Mouse (Mus musculus): ENCODE measurements around the gene Htt. TPM values are rescaled to one million over a fixed set of nuclear protein-coding genes. Genes with fewer than 3 reads are reported as not detected.
"Not testable (repeated sequence)": the region's sequence is repeated elsewhere in the genome, so short reads cannot be mapped to it uniquely, and the experiment has no call there.

The Htt gene
- total RNA-seq (2014; rRNA removed; ENCODE audit: low replicate concordance) (16.1 and 16.9 TPM in 2 replicates), polyA plus RNA-seq (2015; fragmentation: Nextera tagmentation; extraction: Ambion mirVana) (2.3 and 2.5 TPM in 2 replicates)

DNA sequence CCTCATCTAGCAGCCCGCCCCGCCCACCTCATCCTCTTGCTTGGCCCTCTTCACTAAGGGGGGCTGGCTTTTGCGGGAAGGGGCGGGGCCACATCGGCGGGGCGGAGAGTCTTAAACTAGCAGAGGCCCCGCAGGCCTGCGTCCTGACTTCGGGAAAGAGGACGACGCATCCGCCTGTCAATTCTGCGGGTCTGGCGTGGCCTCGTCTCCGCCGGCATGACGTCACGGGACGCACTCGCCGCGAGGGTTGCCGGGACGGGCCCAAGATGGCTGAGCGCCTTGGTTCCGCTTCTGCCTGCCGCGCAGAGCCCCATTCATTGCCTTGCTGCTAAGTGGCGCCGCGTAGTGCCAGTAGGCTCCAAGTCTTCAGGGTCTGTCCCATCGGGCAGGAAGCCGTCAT is at the start of gene Htt:
TSS of gene Htt (plus strand) at position 232 of the 400 bp plus-strand sequence.
- WGBS, result under 1% methylated on average over 35 of the region's 35 CpGs
- Histone ChIP-seq H3K4me1 (ENCODE audit: control insufficient read depth, insufficient read depth) (peaks cover 7% of the 10 kb centered on the region), H3K9me3 (replicated peaks; ENCODE audit: control insufficient read depth, low read length) (no peaks in the 10 kb centered on the region), H3K4me2 (ENCODE audit: low read depth, low read length) (peak within 1 kb of the TSS; percentile 82), H3K27me3 (ENCODE audit: control insufficient read depth, insufficient read depth, low read length) (no peaks in the 10 kb centered on the region), H3K9ac (replicated peaks; ENCODE audit: low read depth, low read length) (peak within 1 kb of the TSS; percentile 73), H3K36me3 (replicated peaks; ENCODE audit: control insufficient read depth, insufficient read depth, low read length) (no peaks in the 10 kb centered on the region), H3K27ac (ENCODE audit: low read depth) (peak within 1 kb of the TSS; percentile 90), H3K4me3 (ENCODE audit: low read depth, low read length) (peak within 1 kb of the TSS; percentile 81)
- DNase-seq (ENCODE audit: low spot score) (peak; percentile 96), ATAC-seq (ENCODE audit: insufficient read depth, low read depth) (peak; percentile 97)
- TF ChIP-seq CTCF (IDR thresholded peaks at IDR 0.05; ENCODE audit: low read depth) (0 out of 2 replicates have a peak, but pooled peaks have one; percentile 4), EP300 (IDR thresholded peaks at IDR 0.05; ENCODE audit: low read depth) (no peak)

DNA sequence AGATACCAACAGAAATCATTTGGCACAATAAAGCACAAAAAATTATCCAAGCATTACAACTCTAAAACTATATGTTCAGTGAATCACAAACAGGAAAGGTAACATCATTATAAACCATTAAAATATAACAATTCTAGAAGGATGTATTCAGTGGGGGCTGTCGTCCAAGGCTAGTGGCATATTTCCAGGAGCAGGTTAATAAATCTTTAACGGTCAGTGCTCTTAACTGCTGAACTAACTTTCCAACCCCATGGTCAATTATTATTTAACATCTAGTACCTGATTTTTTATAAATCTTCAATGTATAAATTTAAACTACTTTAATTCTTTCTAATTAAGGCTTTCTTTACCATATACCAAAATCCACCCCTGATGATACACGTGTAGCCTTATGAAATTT is 47.2 kb upstream of the Htt start:
- H3K4me1 ChIP-seq (ENCODE audit: control insufficient read depth, insufficient read depth); H3K4me2 ChIP-seq (ENCODE audit: low read depth, low read length); H3K36me3 ChIP-seq (replicated peaks; ENCODE audit: control insufficient read depth, insufficient read depth, low read length); H3K4me3 ChIP-seq (ENCODE audit: low read depth, low read length); DNase-seq (ENCODE audit: low spot score); H3K9me3 ChIP-seq (replicated peaks; ENCODE audit: control insufficient read depth, low read length); H3K27ac ChIP-seq (ENCODE audit: low read depth); H3K9ac ChIP-seq (replicated peaks; ENCODE audit: low read depth, low read length); H3K27me3 ChIP-seq (ENCODE audit: control insufficient read depth, insufficient read depth, low read length); ATAC-seq (ENCODE audit: insufficient read depth, low read depth): not testable (repeated sequence)
- 69% methylated on average over 3 of the region's 3 CpGs for WGBS

DNA sequence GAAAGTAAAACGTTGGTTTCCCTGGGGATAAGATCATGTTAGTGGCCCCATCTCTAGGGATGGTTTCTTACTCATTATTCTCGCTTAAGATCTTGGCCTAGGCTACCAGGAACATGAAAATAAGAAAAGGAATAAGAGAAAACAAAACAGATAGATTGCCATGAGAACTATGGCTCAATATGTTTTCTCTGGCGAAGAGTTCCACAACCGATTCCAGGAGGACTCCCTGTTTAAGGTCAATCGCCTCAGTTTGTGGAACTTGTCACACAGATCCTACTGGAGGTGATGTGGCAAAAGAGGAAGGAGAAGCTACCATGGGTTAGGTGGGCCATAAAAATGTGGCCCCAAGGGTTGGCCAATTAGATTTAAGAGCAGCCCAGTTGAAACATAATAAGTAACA is 46.7 kb upstream of the Htt start:
- 82% methylated on average over 5 of the region's 5 CpGs for WGBS
- H3K4me2 ChIP-seq (ENCODE audit: low read depth, low read length), result no peak overlapping the region
- H3K27ac ChIP-seq (ENCODE audit: low read depth), result no peak overlapping the region

DNA sequence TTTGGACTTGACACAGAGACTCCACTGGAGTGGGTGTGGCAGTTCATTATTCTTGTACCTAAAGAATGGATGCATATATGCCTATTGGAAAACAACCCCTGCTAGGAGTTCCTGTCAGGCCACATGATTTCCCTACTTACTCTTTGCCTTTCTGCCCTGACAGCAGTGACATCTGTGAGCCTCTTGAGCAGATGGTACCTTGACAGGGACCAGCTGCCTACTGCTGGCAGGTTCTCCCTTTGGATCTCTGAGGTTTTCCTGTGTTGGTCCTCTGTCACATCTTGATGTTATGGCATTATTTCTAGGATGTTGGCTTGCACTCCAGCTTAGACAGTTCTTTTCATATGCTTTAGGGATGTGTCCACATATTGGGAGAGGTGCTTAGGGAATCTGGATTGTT is 32.4 kb upstream of the Htt start:
- Histone ChIP-seq H3K9ac (replicated peaks; ENCODE audit: low read depth, low read length) (no peak overlapping the region), H3K4me3 (ENCODE audit: low read depth, low read length) (no peak overlapping the region), H3K4me1 (ENCODE audit: control insufficient read depth, insufficient read depth) (no peaks in the 10 kb centered on the region), H3K4me2 (ENCODE audit: low read depth, low read length) (no peak overlapping the region), H3K9me3 (replicated peaks; ENCODE audit: control insufficient read depth, low read length) (no peaks in the 10 kb centered on the region), H3K27me3 (ENCODE audit: control insufficient read depth, insufficient read depth, low read length) (no peaks in the 10 kb centered on the region), H3K27ac (ENCODE audit: low read depth) (no peak overlapping the region), H3K36me3 (replicated peaks; ENCODE audit: control insufficient read depth, insufficient read depth, low read length) (no peaks in the 10 kb centered on the region)
- ATAC-seq (ENCODE audit: insufficient read depth, low read depth) (no peak), DNase-seq (ENCODE audit: low spot score) (no peak)
- TF ChIP-seq CTCF (IDR thresholded peaks at IDR 0.05; ENCODE audit: low read depth) (no peak), EP300 (IDR thresholded peaks at IDR 0.05; ENCODE audit: low read depth) (no peak)

More for the DNA sequence above, 46.7 kb upstream of the Htt start:
- Histone ChIP-seq H3K9me3 (replicated peaks; ENCODE audit: control insufficient read depth, low read length) (no peaks in the 10 kb centered on the region), H3K36me3 (replicated peaks; ENCODE audit: control insufficient read depth, insufficient read depth, low read length) (no peaks in the 10 kb centered on the region), H3K9ac (replicated peaks; ENCODE audit: low read depth, low read length) (no peak overlapping the region), H3K4me3 (ENCODE audit: low read depth, low read length) (no peak overlapping the region), H3K4me1 (ENCODE audit: control insufficient read depth, insufficient read depth) (no peaks in the 10 kb centered on the region), H3K27me3 (ENCODE audit: control insufficient read depth, insufficient read depth, low read length) (no peaks in the 10 kb centered on the region)
- DNase-seq (ENCODE audit: low spot score) (no peak), ATAC-seq (ENCODE audit: insufficient read depth, low read depth) (no peak)
- no peak for TF ChIP-seq EP300 (IDR thresholded peaks at IDR 0.05; ENCODE audit: low read depth)
- TF ChIP-seq CTCF (IDR thresholded peaks at IDR 0.05; ENCODE audit: low read depth), result no peak

DNA sequence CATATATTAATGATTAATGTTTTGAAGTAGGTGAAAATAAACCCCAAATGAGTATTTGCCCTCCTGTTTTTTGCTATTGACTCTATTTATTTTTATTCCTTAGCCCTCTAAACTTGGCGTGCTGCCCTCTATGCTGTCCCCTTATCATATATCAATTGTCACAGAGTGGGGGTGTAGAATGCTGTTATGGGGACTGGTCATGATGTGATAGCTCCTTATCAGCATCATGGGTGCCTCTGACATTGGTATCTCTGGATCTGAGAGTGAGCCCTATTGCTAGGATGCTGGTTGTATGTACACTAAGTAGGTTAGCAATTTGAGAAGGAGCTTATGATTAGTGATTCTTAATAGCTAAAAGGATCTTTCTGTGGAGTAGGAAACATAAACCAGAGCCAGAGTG is 31.3 kb upstream of the Htt start:
- DNase-seq (ENCODE audit: low spot score) (no peak), ATAC-seq (ENCODE audit: insufficient read depth, low read depth) (no peak)
- Histone ChIP-seq H3K9me3 (replicated peaks; ENCODE audit: control insufficient read depth, low read length) (no peaks in the 10 kb centered on the region), H3K4me3 (ENCODE audit: low read depth, low read length) (no peak overlapping the region), H3K4me2 (ENCODE audit: low read depth, low read length) (no peak overlapping the region), H3K9ac (replicated peaks; ENCODE audit: low read depth, low read length) (no peak overlapping the region), H3K36me3 (replicated peaks; ENCODE audit: control insufficient read depth, insufficient read depth, low read length) (no peaks in the 10 kb centered on the region), H3K27ac (ENCODE audit: low read depth) (no peak overlapping the region), H3K27me3 (ENCODE audit: control insufficient read depth, insufficient read depth, low read length) (no peaks in the 10 kb centered on the region), H3K4me1 (ENCODE audit: control insufficient read depth, insufficient read depth) (no peaks in the 10 kb centered on the region)
- WGBS, result 31% methylated on average over 1 of the region's 1 CpGs
- no peak for TF ChIP-seq CTCF (IDR thresholded peaks at IDR 0.05; ENCODE audit: low read depth)

DNA sequence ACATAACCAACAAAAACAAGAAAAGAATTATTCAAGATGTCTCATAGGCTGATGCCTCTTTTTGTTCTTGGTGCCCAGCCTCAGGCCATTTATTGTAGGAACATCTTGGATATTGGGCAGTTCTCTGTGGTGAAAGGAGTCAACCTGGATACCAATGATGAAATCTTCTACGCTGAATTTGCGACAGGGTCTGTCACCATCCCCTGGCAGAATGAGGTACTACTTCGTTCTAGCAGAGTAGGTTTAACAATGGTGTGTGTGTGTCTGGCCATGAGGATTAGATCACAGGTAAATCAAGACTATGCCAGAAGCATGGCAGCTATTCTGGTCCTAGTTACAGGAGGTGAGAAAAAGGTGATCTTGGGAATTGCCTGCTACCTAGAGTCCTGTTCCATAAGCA is 10.1 kb upstream of the Htt start:
- ATAC-seq (ENCODE audit: insufficient read depth, low read depth) (no peak), DNase-seq (ENCODE audit: low spot score) (no peak)
- TF ChIP-seq EP300 (IDR thresholded peaks at IDR 0.05; ENCODE audit: low read depth), result no peak
- peak; percentile 31 for TF ChIP-seq CTCF (IDR thresholded peaks at IDR 0.05; ENCODE audit: low read depth)
- WGBS, result 42% methylated on average over 3 of the region's 3 CpGs
- H3K4me1 ChIP-seq (ENCODE audit: control insufficient read depth, insufficient read depth), result no peaks in the 10 kb centered on the region
- H3K9ac ChIP-seq (replicated peaks; ENCODE audit: low read depth, low read length), result no peak overlapping the region
- H3K4me2 ChIP-seq (ENCODE audit: low read depth, low read length), result no peak overlapping the region
- no peak overlapping the region for H3K4me3 ChIP-seq (ENCODE audit: low read depth, low read length)
- no peaks in the 10 kb centered on the region for H3K36me3 ChIP-seq (replicated peaks; ENCODE audit: control insufficient read depth, insufficient read depth, low read length)
- H3K9me3 ChIP-seq (replicated peaks; ENCODE audit: control insufficient read depth, low read length), result no peaks in the 10 kb centered on the region
- H3K27me3 ChIP-seq (ENCODE audit: control insufficient read depth, insufficient read depth, low read length), result no peaks in the 10 kb centered on the region
- H3K27ac ChIP-seq (ENCODE audit: low read depth), result no peak overlapping the region

Measured in heart, postnatal 0 days (tissue).